Mouse (Mus musculus) heart, postnatal 10 days (tissue): ENCODE data around the gene Ccdc124. TPM values are rescaled to one million over a fixed set of nuclear protein-coding genes. Genes with fewer than 3 reads are reported as not detected.

Source experiments
- DNase-seq, 2 experiments: peaks; one replicate each; pipeline ENCODE4 v3.0.0; 2021
- intact Hi-C: fragments of 180-260 bp; cut with DNase I; formaldehyde crosslinking; loops from one replicate; pipeline ENCODE4 v1.15.1; 2025
- total RNA-seq, 2 experiments: library from RNA; stranded (reverse); gene quantifications; 2 replicates each; pipeline ENCODE4 v1.2.3; 2021

The Ccdc124 gene
- total RNA-seq, 2 experiments from 2014 or later = 40.9 to 41.1 TPM

DNA sequence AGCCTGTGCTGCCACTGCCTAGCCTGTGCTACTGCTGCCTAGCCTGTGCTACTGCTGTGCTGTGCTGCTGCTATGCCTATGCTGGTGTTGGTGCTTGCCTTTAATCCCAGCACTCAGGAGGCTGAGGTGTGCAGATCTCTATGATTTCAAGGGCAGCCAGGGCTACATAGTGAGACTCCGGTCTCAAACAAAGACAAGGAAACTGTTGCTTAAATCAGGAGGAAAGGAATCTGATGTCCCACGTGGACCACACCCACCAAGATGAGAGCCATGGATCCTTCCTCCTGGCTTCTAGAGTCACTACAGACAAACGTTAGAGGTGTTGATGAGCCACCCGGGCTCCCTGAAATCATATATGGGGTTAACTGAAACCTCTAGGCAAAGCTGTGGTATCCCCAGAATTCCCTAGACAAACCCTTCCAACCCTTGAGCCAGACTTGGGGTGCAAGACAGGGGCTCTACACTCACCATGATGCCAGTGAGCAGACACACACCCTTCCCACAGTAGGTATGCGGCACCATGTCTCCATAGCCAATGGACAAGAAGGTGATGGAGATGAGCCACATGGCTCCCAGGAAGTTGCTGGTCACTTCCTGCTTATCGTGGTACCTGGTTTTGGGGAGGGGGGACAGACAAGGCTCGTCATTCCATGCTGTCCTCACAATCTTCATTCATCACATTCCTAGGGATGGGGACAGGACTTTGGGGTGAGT is 23.4 kb downstream of the Ccdc124 start:
- no peak for DNase-seq
- intact Hi-C loops = no loop called here

- peak in 1 of 2 experiments; percentile 36 for DNase-seq
- intact Hi-C loops = no loop called here
Measured at GRCm38 (mm10) chr8:70849333-70849990, 24.3 kb downstream of the Ccdc124 start.

DNA sequence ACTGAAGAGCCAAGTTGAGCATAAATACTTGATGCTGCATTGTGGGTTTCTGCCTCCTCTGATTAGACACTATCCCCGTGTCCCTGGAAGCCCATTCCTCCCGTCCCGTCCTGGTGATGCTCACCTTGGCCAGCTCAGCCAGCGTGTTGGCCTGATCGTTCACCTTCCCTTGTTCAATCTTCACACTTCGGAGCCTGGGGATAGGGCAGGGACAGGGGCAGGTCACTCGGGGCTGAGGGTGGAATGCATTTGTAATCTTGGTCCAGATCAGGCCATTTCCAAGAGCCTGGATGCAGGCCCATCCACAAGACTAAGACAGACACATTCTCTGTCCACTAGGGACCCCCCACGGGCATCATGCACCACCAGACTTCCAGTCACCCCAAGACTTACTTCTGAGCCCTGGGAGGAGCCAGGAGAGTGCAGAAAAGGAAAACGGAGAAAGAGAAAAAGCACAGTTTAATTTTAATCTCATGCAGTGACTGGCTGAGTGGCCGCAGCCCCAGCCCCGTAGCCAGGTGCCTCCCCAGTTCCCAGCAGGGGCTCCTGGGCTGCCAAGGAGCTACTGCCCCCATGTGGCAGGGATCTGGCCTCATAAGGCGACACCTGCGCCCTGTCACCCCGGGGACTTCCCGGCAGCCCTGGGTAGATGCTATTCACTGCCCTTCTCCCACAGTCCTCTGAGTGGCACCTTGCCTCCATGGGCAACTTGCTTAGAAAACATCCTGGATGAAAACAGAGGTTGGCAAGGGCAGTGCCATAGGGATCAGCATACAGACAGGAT is 27.2 kb downstream of the Ccdc124 start:
- intact Hi-C loops = no loop called here
- peak in 1 of 2 experiments; percentile 17 for DNase-seq

DNA sequence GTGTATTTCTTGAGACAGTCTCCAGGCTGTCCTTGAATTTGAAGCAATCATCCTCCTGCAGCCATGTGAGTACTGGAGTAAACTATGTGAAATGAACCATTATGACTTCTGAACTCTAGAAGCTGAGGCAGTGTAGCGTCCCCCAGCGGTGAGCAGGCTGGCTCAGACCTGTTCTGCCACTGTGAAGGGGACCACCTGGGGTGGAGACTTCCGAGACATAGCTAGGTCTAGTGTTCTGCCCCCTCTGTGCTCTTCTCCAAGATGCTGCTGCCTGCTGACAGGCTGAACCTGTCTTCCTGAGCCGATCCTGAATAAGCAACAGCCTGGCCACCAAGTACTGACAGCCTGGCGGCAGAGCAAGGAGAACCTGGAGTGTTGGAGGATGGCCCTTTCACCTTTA is 28.6 kb downstream of the Ccdc124 start:
- no peak for DNase-seq
- intact Hi-C loops = no loop called here

- intact Hi-C loops = loop anchor here (1.0 to 5.0 kb wide), 2 partner anchors 25 to 82 kb away; partner anchors contain the start of gene Mpv17l2
- DNase-seq = peak; percentile 91 to 96
Measured at GRCm38 (mm10) chr8:70844523-70844922, 29.2 kb downstream of the Ccdc124 start.

- intact Hi-C loops = loop anchor here (1.0 to 5.0 kb wide), 2 partner anchors 25 to 82 kb away; partner anchors contain the start of gene Mpv17l2
- no peak for DNase-seq
Measured at GRCm38 (mm10) chr8:70843941-70844340, 29.8 kb downstream of the Ccdc124 start.

DNA sequence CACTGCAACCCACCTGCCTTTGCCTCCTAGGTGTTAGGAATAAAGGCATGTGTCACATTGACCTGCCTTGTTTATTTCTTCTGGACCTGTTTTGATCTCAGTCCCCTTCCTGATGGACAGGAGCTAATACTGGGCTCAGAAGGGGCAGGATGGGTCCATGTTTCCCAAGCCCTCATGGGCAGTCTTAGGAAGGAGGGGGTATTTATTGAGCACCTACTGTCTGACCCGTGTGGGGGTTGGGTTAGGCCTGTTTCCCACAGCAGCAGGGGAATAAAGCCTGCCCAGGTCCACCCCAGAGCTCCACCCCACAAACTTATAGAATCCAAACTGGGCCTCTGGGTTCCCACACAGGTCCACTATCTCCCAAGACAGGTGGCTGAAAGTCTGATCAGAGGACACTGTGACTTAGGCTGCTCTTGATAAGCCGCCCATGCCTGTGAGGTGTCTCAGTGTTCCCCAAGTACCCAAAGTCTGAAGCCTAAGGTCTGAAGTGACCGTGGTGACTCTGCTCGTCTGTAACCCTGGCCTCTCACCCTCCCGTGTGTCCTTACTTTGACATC is 30.4 kb downstream of the Ccdc124 start:
- no peak for DNase-seq
- intact Hi-C loops = loop anchor here (5.0 kb wide), 1 partner anchor 81 kb away; the partner anchor contains the start of gene Mpv17l2

GRCm38 (mm10) chr8:70842484-70842883 is 31.3 kb downstream of the Ccdc124 start:
- intact Hi-C loops = loop anchor here (5.0 kb wide), 1 partner anchor 80 kb away; the partner anchor contains the start of gene Mpv17l2

GRCm38 (mm10) chr8:70841147-70842072 is 32.3 kb downstream of the Ccdc124 start:
- intact Hi-C loops = loop anchor here (1.0 to 5.0 kb wide), 3 partner anchors 20 to 121 kb away; partner anchors contain the start of gene Mpv17l2
- peak; percentile 93 to 96 for DNase-seq

More at GRCm38 (mm10) chr8:70842484-70842883, 31.3 kb downstream of the Ccdc124 start:
- no peak for DNase-seq

GRCm38 (mm10) chr8:70840590-70840989 is 33.1 kb downstream of the Ccdc124 start:
- DNase-seq = no peak
- intact Hi-C loops = loop anchor here (5.0 kb wide), 1 partner anchor 78 kb away; the partner anchor contains the start of gene Mpv17l2

- intact Hi-C loops = loop anchor here (5.0 kb wide), 1 partner anchor 77 kb away; the partner anchor contains the start of gene Mpv17l2
- peak; percentile 99 for DNase-seq
Measured at GRCm38 (mm10) chr8:70839408-70840351, 34.1 kb downstream of the Ccdc124 start, which contains the start of gene Arrdc2. Arrdc2 (minus strand) TSS chr8:70839720.

DNA sequence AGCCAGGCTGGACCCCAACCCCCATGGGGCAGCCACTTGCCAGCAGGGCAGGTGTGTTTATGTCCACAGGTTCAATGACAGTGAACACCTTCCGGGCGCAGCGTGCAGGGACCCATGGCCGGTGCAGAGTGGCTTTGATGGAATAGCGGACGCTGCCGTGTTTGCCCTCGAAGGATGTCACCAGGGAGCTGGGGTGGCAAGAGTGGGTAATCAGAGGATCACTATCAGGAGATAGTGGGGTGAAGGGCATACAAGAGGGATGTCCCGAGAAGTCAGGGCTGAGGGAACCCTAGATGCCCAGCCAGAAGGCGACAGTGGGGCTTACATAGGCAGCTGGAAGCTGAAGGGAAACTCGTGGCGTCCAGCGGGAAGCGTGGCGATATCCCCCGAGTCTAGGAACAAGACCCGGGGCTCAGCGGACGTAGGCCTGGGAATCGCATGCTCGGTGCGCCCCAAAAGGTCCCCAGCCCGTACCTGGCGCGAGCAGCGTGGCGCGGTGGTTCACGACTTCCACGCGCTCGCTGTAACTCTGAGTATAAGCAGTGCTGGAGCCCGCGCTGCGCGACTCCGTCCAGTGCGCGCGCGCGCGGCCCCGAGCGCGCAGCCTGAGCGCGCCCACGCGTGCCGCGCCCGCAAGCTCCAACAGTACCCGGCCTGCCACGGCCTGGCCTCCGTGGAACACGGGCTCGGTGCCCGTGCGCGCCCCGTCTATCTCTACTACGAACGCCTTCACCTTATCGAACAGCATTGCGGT is 34.9 kb downstream of the Ccdc124 start:
- intact Hi-C loops = no loop called here
- no peak for DNase-seq

GRCm38 (mm10) chr8:70836666-70837065 is 37.1 kb downstream of the Ccdc124 start:
- no peak for DNase-seq
- intact Hi-C loops = no loop called here

GRCm38 (mm10) chr8:70834071-70834470 is 39.7 kb downstream of the Ccdc124 start:
- intact Hi-C loops = no loop called here
- DNase-seq = no peak

DNA sequence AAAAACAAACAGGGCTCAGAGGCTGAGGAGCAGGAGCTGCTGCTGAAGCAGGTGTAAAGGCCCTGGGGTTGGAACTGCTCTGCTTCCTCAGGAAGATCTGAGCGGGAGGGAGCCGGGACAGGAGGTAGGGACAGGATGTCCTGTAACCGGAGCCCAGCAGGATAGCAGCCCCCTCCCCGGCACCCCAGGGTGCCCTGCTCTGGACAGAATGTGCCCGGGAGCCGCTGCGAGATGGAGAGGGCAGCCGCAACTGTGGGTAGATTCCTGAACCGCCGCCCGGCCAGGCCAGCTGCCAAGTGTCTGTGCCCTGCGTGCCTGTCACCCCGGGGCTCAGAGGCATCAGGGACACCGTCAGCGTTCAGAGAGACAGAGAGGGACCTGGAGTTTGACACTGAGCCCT is 40.2 kb downstream of the Ccdc124 start:
- peak; percentile 91 to 92 for DNase-seq
- intact Hi-C loops = no loop called here

GRCm38 (mm10) chr8:70833018-70833482 is 40.7 kb downstream of the Ccdc124 start:
- intact Hi-C loops = no loop called here

GRCm38 (mm10) chr8:70832371-70832770 is 41.4 kb downstream of the Ccdc124 start:
- intact Hi-C loops = no loop called here
- DNase-seq = no peak

More at GRCm38 (mm10) chr8:70833018-70833482, 40.7 kb downstream of the Ccdc124 start:
- peak; percentile 46 to 60 for DNase-seq
